Mouse (Mus musculus) heart, adult 2 months (tissue): ENCODE results near the gene Uck1.

Source experiments
- CTCF ChIP-seq: fragments of 200-600 bp; IDR thresholded peaks from 2 replicates; pipeline ENCODE4 v1.8.1; 2022; ENCODE audit warnings: antibody characterized with exemption, mild to moderate bottlenecking, moderate library complexity
- EP300 ChIP-seq: fragments of 200-500 bp; IDR thresholded peaks from 2 replicates; pipeline ENCODE4 v1.6.1; 2011; ENCODE audit warnings: low read depth, low read length, control low read depth; ENCODE audit not compliant: insufficient read depth
- POLR2A ChIP-seq: fragments of 200-500 bp; IDR thresholded peaks from 2 replicates; pipeline ENCODE4 v1.6.1; 2011; ENCODE audit warnings: mild to moderate bottlenecking, low read depth, low read length, control low read depth; ENCODE audit not compliant: insufficient read depth

DNA sequence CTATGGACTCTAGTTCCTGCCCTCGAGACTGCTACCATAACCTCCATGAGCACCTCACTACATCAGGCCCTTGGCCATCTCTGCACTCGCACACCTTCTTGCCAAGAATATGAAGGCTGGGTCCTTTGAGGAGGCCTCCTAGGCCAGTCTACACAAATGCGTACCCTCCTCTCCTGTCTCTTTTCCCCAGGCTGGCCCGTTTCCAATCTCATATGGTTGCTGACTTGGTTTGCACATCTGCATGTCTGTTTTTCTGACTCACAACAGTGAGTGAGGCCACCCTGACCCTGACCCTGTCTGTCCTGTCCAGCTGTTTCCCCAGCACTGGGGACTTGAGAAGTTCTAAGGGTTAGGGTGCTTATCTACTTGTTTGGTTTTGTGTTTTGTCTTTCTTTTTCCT is 13.2 kb downstream of the Uck1 start:
- TF ChIP-seq EP300 (no peak), POLR2A (no peak), CTCF (no peak)
